Mouse (Mus musculus): ENCODE measurements around the gene Tenm3. TPM values are rescaled to one million over a fixed set of nuclear protein-coding genes. Genes with fewer than 3 reads are reported as not detected.

Gene Tenm3
- polyA plus RNA-seq, 1 experiment from 2014 or later, result 18.2 TPM

- Histone ChIP-seq H3K27me3 (ENCODE audit: control insufficient read depth, insufficient read depth, low read length) (no peaks in the 10 kb centered on the region), H3K36me3 (ENCODE audit: control insufficient read depth, insufficient read depth, low read length) (no peaks in the 10 kb centered on the region), H3K27ac (ENCODE audit: low read depth, low read length) (no peak overlapping the region), H3K4me3 (ENCODE audit: low read depth, low read length) (no peak overlapping the region), H3K4me2 (no peak overlapping the region), H3K4me1 (ENCODE audit: control insufficient read depth, insufficient read depth, low read length) (no peaks in the 10 kb centered on the region), H3K9ac (ENCODE audit: low read depth, low read length) (no peak overlapping the region), H3K9me3 (replicated peaks; ENCODE audit: control insufficient read depth, low read length) (no peaks in the 10 kb centered on the region)
- 85% methylated on average over 11 of the region's 11 CpGs for WGBS (ENCODE audit: insufficient replicate concordance)
- no peak for ATAC-seq (replicated peaks; ENCODE audit: insufficient number of reproducible peaks, low FRiP score, low TSS enrichment)
Measured at GRCm38 (mm10) chr8:48622517-48623153, 221.1 kb downstream of the Tenm3 start.

DNA sequence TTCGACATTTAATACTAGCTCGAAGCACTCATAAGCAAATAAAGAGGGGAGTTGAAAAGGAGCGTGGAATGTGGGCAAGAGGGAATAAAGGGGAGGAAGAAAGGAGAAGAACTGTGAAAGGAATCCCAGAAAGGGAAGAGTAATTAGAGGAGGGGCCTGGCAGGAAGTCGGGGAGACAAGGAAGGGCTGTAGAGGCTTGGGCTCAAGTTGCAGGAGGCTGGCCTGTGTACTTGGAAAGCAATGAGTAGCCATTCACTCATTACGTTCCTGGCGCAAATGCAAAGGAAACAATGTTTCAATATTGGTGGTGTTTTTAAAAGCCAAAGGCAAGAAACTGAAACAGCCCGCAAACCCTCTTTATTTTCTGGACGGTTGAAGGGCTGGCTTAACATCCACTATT is 228.7 kb downstream of the Tenm3 start:
- no peak overlapping the region for H3K4me2 ChIP-seq
- 55% methylated on average over 8 of the region's 8 CpGs for WGBS (ENCODE audit: insufficient replicate concordance)
- no peak for ATAC-seq (replicated peaks; ENCODE audit: insufficient number of reproducible peaks, low FRiP score, low TSS enrichment)
- H3K27ac ChIP-seq (ENCODE audit: low read depth, low read length), result no peak overlapping the region
- no peak overlapping the region for H3K4me3 ChIP-seq (ENCODE audit: low read depth, low read length)
- H3K9me3 ChIP-seq (replicated peaks; ENCODE audit: control insufficient read depth, low read length), result no peaks in the 10 kb centered on the region
- no peaks in the 10 kb centered on the region for H3K36me3 ChIP-seq (ENCODE audit: control insufficient read depth, insufficient read depth, low read length)
- peaks cover 3% of the 10 kb centered on the region; the same call in 1 of the 2 replicates for H3K4me1 ChIP-seq (ENCODE audit: control insufficient read depth, insufficient read depth, low read length)
- H3K9ac ChIP-seq (ENCODE audit: low read depth, low read length), result no peak overlapping the region
- H3K27me3 ChIP-seq (ENCODE audit: control insufficient read depth, insufficient read depth, low read length), result no peaks in the 10 kb centered on the region

DNA sequence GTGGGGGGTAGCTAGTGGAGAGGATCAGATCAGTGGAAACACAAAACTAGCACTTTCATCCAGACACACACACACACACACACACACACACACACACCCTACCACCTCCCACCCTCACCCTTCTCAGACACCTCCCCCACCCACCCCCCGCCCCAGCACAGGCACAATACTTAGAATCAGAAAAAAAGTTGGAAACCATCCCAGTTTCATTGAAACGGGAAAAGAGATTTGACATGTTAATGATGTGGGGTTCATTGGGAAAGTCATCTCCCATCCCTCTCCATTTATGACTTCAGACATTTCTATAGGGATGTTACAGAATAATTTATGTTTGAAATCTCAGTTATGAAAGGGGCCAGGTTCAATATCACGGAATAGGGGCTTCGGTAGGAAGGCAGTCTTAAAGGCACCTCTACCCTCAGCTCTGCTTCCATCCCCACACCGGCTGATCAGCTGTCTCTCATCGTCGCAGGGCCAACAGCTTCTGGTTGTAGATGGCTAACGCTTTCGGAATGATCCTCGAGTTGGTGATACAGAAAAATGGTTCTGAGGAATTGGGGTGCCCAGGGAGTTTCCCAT is 231.7 kb downstream of the Tenm3 start:
- Histone ChIP-seq H3K27me3 (ENCODE audit: control insufficient read depth, insufficient read depth, low read length) (no peaks in the 10 kb centered on the region), H3K9me3 (replicated peaks; ENCODE audit: control insufficient read depth, low read length) (no peaks in the 10 kb centered on the region), H3K4me2 (no peak overlapping the region), H3K36me3 (ENCODE audit: control insufficient read depth, insufficient read depth, low read length) (no peaks in the 10 kb centered on the region), H3K9ac (ENCODE audit: low read depth, low read length) (no peak overlapping the region), H3K27ac (ENCODE audit: low read depth, low read length) (no peak overlapping the region), H3K4me3 (ENCODE audit: low read depth, low read length) (no peak overlapping the region), H3K4me1 (ENCODE audit: control insufficient read depth, insufficient read depth, low read length) (peaks cover 3% of the 10 kb centered on the region; the same call in 1 of the 2 replicates)
- ATAC-seq (replicated peaks; ENCODE audit: insufficient number of reproducible peaks, low FRiP score, low TSS enrichment), result no peak
- 80% methylated on average over 10 of the region's 10 CpGs for WGBS (ENCODE audit: insufficient replicate concordance)

GRCm38 (mm10) chr8:48611126-48611525 is 232.6 kb downstream of the Tenm3 start:
- H3K27ac ChIP-seq (ENCODE audit: low read depth, low read length), result no peak overlapping the region
- ATAC-seq (replicated peaks; ENCODE audit: insufficient number of reproducible peaks, low FRiP score, low TSS enrichment), result no peak

DNA sequence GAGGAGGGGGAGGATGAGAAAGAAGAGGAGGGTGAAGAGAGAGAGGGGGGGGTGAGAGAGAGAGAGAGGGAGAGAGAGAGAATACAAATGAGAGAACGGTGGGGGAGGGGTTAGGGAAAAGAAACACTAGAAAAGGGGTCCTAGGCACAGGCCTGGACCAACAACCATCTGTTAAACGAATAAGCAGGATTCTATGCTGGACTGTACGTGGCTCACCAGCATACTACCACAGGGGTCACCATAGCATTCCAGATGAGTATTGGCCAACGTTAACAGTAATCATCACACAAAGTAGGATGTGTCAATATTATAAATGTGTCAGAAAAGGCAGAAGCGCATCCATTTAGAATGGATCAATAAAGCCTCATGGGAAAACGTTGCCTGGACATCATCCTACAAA is 233.4 kb downstream of the Tenm3 start:
- Histone ChIP-seq H3K9me3 (replicated peaks; ENCODE audit: control insufficient read depth, low read length) (no peaks in the 10 kb centered on the region), H3K9ac (ENCODE audit: low read depth, low read length) (no peak overlapping the region), H3K4me1 (ENCODE audit: control insufficient read depth, insufficient read depth, low read length) (peaks cover 3% of the 10 kb centered on the region; the same call in 1 of the 2 replicates), H3K4me3 (ENCODE audit: low read depth, low read length) (no peak overlapping the region), H3K27ac (ENCODE audit: low read depth, low read length) (no peak overlapping the region), H3K4me2 (no peak overlapping the region), H3K36me3 (ENCODE audit: control insufficient read depth, insufficient read depth, low read length) (no peaks in the 10 kb centered on the region), H3K27me3 (ENCODE audit: control insufficient read depth, insufficient read depth, low read length) (no peaks in the 10 kb centered on the region)
- no peak for ATAC-seq (replicated peaks; ENCODE audit: insufficient number of reproducible peaks, low FRiP score, low TSS enrichment)
- 70% methylated on average over 6 of the region's 6 CpGs for WGBS (ENCODE audit: insufficient replicate concordance)

More at GRCm38 (mm10) chr8:48611126-48611525, 232.6 kb downstream of the Tenm3 start:
- peaks cover 3% of the 10 kb centered on the region; the same call in 1 of the 2 replicates for H3K4me1 ChIP-seq (ENCODE audit: control insufficient read depth, insufficient read depth, low read length)
- WGBS (ENCODE audit: insufficient replicate concordance), result 80% methylated on average over 12 of the region's 12 CpGs
- H3K9me3 ChIP-seq (replicated peaks; ENCODE audit: control insufficient read depth, low read length), result no peaks in the 10 kb centered on the region
- no peak overlapping the region for H3K4me2 ChIP-seq
- no peaks in the 10 kb centered on the region for H3K36me3 ChIP-seq (ENCODE audit: control insufficient read depth, insufficient read depth, low read length)
- H3K27me3 ChIP-seq (ENCODE audit: control insufficient read depth, insufficient read depth, low read length), result no peaks in the 10 kb centered on the region
- H3K9ac ChIP-seq (ENCODE audit: low read depth, low read length), result no peak overlapping the region
- H3K4me3 ChIP-seq (ENCODE audit: low read depth, low read length), result no peak overlapping the region

DNA sequence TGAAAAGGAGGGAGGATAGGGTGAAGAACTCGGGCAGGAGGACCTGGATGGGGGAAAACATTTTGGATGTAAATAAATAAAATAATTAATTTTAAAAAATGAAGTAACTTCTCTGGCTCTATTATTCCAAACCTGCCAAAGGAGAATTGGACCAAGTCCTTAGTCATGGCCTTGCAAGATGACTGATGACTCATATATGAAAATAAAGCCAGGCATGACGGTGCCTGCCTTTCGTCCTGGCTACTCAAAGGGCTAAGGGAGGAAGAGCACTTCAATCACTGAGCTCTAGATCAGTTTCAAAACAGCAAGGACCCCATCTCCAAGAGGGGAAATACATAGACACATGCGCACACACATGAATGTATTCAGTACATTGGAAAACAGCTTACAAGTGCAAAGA is 234.1 kb downstream of the Tenm3 start:
- 75% methylated on average over 4 of the region's 4 CpGs for WGBS (ENCODE audit: insufficient replicate concordance)
- no peak overlapping the region for H3K4me3 ChIP-seq (ENCODE audit: low read depth, low read length)
- H3K4me1 ChIP-seq (ENCODE audit: control insufficient read depth, insufficient read depth, low read length), result peaks cover 3% of the 10 kb centered on the region; the same call in 1 of the 2 replicates
- ATAC-seq (replicated peaks; ENCODE audit: insufficient number of reproducible peaks, low FRiP score, low TSS enrichment), result no peak
- H3K9me3 ChIP-seq (replicated peaks; ENCODE audit: control insufficient read depth, low read length), result no peaks in the 10 kb centered on the region
- no peak overlapping the region for H3K27ac ChIP-seq (ENCODE audit: low read depth, low read length)
- no peaks in the 10 kb centered on the region for H3K36me3 ChIP-seq (ENCODE audit: control insufficient read depth, insufficient read depth, low read length)
- H3K27me3 ChIP-seq (ENCODE audit: control insufficient read depth, insufficient read depth, low read length), result no peaks in the 10 kb centered on the region
- H3K4me2 ChIP-seq, result no peak overlapping the region
- no peak overlapping the region for H3K9ac ChIP-seq (ENCODE audit: low read depth, low read length)

DNA sequence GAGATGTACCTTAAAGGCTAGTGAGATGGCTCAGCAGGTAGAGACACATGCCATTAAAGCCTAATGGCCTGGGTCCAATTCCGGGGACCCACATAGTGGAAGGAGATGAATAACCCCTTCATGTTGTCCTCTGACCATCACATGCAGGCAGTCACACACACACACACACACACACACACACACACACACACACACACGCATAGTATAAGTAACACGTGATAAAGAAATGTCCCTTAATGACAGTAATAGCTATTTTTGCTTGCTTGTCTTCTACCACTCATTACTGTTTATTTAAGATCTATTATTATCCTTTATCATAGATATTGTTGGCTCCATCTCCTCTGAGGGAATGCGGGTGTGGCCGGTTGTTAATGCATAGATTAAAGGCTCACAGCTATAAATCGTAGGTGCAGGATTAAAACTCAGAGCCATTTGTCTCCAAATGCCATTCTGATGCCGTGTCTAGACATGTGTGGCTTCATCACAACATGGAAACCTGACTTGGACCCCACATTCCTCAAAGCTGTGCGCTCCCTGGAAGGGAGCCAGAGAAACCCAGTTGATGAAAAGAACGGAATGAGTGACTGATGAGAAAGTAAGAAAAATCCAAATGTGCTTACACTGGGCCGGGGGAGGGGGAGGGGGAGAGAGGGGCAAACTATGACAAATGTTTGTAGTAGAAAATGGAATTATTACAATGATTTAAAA is 239.4 kb downstream of the Tenm3 start:
- Histone ChIP-seq H3K4me3 (ENCODE audit: low read depth, low read length) (no peak overlapping the region), H3K27me3 (ENCODE audit: control insufficient read depth, insufficient read depth, low read length) (no peaks in the 10 kb centered on the region), H3K27ac (ENCODE audit: low read depth, low read length) (no peak overlapping the region), H3K4me2 (no peak overlapping the region), H3K36me3 (ENCODE audit: control insufficient read depth, insufficient read depth, low read length) (no peaks in the 10 kb centered on the region), H3K4me1 (ENCODE audit: control insufficient read depth, insufficient read depth, low read length) (peaks cover 5% of the 10 kb centered on the region; the same call in 1 of the 2 replicates), H3K9ac (ENCODE audit: low read depth, low read length) (no peak overlapping the region), H3K9me3 (replicated peaks; ENCODE audit: control insufficient read depth, low read length) (no peaks in the 10 kb centered on the region)
- ATAC-seq (replicated peaks; ENCODE audit: insufficient number of reproducible peaks, low FRiP score, low TSS enrichment), result no peak
- WGBS (ENCODE audit: insufficient replicate concordance), result 75% methylated on average over 10 of the region's 10 CpGs

GRCm38 (mm10) chr8:48603165-48603840 is 240.4 kb downstream of the Tenm3 start:
- Histone ChIP-seq H3K27me3 (ENCODE audit: control insufficient read depth, insufficient read depth, low read length) (no peaks in the 10 kb centered on the region), H3K27ac (ENCODE audit: low read depth, low read length) (no peak overlapping the region), H3K4me3 (ENCODE audit: low read depth, low read length) (no peak overlapping the region), H3K4me2 (no peak overlapping the region), H3K4me1 (ENCODE audit: control insufficient read depth, insufficient read depth, low read length) (peaks cover 9% of the 10 kb centered on the region; the same call in 1 of the 2 replicates), H3K36me3 (ENCODE audit: control insufficient read depth, insufficient read depth, low read length) (no peaks in the 10 kb centered on the region), H3K9me3 (replicated peaks; ENCODE audit: control insufficient read depth, low read length) (no peaks in the 10 kb centered on the region), H3K9ac (ENCODE audit: low read depth, low read length) (no peak overlapping the region)
- 87% methylated on average over 15 of the region's 15 CpGs for WGBS (ENCODE audit: insufficient replicate concordance)
- ATAC-seq (replicated peaks; ENCODE audit: insufficient number of reproducible peaks, low FRiP score, low TSS enrichment), result no peak

All from heart, embryonic 11.5 days (tissue).